Mouse (Mus musculus) C2C12 (cell line): ENCODE results near the gene Gm5617.

ENCODE experiments used
- CTCF ChIP-seq: IDR thresholded peaks from one replicate; pipeline ENCODE4 v1.5.1; 2011; ENCODE audit not compliant: control insufficient read depth, insufficient read depth, insufficient read length
- MAX ChIP-seq: IDR thresholded peaks from one replicate; pipeline ENCODE4 v1.6.1; 2011; ENCODE audit warnings: mild to moderate bottlenecking, control low read depth

- TF ChIP-seq CTCF = no peak
- TF ChIP-seq MAX = no peak
These were observed 30.3 kb downstream of the Gm5617 start for GRCm38 (mm10) chr9:48525566-48525965.
